Mouse (Mus musculus) small intestine, adult 2 months (tissue): Measurements from ENCODE around the gene Olfr96.

ENCODE experiments used
- CTCF ChIP-seq: fragments of 200-500 bp; IDR thresholded peaks from 2 replicates; pipeline ENCODE4 v1.5.1; 2012; ENCODE audit warnings: low read depth, mild to moderate bottlenecking, control low read depth, inconsistent platforms, low read length, moderate library complexity, mixed read lengths; ENCODE audit not compliant: insufficient replicate concordance, insufficient read length; ENCODE audit errors: extremely low read depth
- POLR2A ChIP-seq: fragments of 200-500 bp; IDR thresholded peaks from 2 replicates; pipeline ENCODE4 v1.6.1; 2012; ENCODE audit warnings: low read depth, mild to moderate bottlenecking, control low read depth, inconsistent platforms, low read length, moderate library complexity

DNA sequence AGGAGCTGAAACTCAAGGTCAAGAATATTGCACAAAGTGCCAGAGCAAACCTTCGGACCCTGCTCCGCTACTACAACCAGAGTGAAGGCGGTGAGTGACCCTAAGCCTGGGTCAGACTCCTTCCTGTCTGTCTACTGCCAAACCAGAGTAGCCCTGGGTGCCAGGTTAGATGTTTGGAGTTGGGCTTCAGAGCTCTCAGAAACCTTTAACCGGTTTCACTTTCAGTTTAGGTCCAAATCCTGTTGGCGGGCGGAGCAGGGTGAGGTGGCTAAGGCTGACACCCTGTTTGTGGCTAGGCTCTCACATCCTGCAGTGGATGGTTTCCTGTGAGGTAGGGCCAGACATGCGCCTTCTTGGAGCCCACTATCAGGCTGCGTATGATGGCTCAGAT, 50.8 kb downstream of the Olfr96 start:
- TF ChIP-seq POLR2A (peak; percentile 7; the same call in 1 of the 2 replicates), CTCF (no peak)
